Mouse (Mus musculus) lung, adult 2 months (tissue): ENCODE measurements at regions not wholly inside any gene's neighbourhood (a gene's known extent, or its start where the extent isn't known, plus 50 kb on each side); places are given as distances from the start of the nearest gene placed in this dataset.

ENCODE experiments used
- CTCF ChIP-seq: fragments of 200-500 bp; IDR thresholded peaks from 2 replicates; pipeline ENCODE4 v1.5.1; 2011; ENCODE audit warnings: mild to moderate bottlenecking, low read length, control low read depth; ENCODE audit not compliant: insufficient read depth
- POLR2A ChIP-seq: fragments of 200-500 bp; IDR thresholded peaks from 2 replicates; pipeline ENCODE4 v1.6.1; 2011; ENCODE audit warnings: low read depth, mild to moderate bottlenecking, control low read depth, low read length, borderline replicate concordance; ENCODE audit errors: extremely low read depth

GRCm38 (mm10) chr10:21775911-21776761, 105.8 kb upstream of the Sgk1 start:
- TF ChIP-seq POLR2A (no peak), CTCF (no peak)
